Mouse (Mus musculus): ENCODE results near the gene Ksr2.

DNA sequence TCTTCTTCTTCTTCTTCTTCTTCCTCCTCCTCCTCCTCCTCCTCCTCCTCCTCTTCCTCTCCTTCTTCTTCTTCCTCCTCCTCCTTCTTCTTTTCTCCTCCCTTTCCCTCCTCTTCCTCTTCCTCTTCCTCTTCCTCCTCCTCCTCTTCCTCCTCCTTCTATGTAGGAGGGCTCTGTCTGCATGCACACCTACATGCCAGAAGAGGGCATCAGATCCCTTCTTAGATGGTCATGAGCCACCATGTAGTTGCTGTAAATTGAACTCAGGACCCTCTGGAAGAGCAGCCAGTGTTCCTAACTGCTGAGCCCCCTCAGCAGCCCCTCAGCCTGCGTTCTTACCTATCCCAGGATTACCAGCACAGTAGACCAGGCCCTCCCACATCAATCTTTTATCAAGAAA lies 170.6 kb downstream of the Ksr2 start:
- TF ChIP-seq POLR2A (IDR thresholded peaks at IDR 0.05; ENCODE audit: low read depth, low read length) (no peak), CTCF (IDR thresholded peaks at IDR 0.05; ENCODE audit: borderline replicate concordance, insufficient read depth, low read length) (no peak)
